Mouse (Mus musculus) intestine, postnatal 0 days (tissue): ENCODE measurements around the gene Ctnnbl1. TPM values are rescaled to one million over a fixed set of nuclear protein-coding genes. Genes with fewer than 3 reads are reported as not detected.

ENCODE experiments used
- ATAC-seq: fragments of 200-750 bp; cut with Nextera tagmentation; 2 replicates; pipeline ENCODE4 v1.8.0; 2017; ENCODE audit warnings: mild to moderate bottlenecking, moderate TSS enrichment, moderate library complexity
- H3K27ac ChIP-seq: fragments of 300-500 bp; sonication (generic); 2 replicates; pipeline ENCODE4 v1.5.1; 2014; ENCODE audit warnings: mild to moderate bottlenecking, low read depth, low read length, moderate library complexity
- H3K27me3 ChIP-seq: fragments of 300-500 bp; sonication (generic); replicated peaks from 2 replicates; pipeline ENCODE4 v1.6.1; 2014; ENCODE audit warnings: low read length, mixed read lengths; ENCODE audit not compliant: control insufficient read depth, insufficient read depth
- H3K36me3 ChIP-seq: fragments of 300-500 bp; sonication (generic); 2 replicates; pipeline ENCODE4 v1.6.1; 2014; ENCODE audit warnings: mild to moderate bottlenecking, moderate library complexity; ENCODE audit not compliant: control insufficient read depth, insufficient read depth
- H3K4me1 ChIP-seq: fragments of 300-500 bp; sonication (generic); replicated peaks from 2 replicates; pipeline ENCODE4 v1.6.1; 2014; ENCODE audit warnings: antibody characterized with exemption, low read length, mixed read lengths; ENCODE audit not compliant: control insufficient read depth, insufficient read depth
- H3K4me2 ChIP-seq: fragments of 300-500 bp; sonication (generic); replicated peaks from 2 replicates; pipeline ENCODE4 v1.6.1; 2014; ENCODE audit warnings: low read depth, mild to moderate bottlenecking, moderate library complexity
- H3K4me3 ChIP-seq: fragments of 300-500 bp; sonication (generic); 2 replicates; pipeline ENCODE4 v1.5.1; 2014; ENCODE audit warnings: low read depth, low read length
- H3K9ac ChIP-seq: fragments of 300-500 bp; sonication (generic); 2 replicates; pipeline ENCODE4 v1.6.1; 2014; ENCODE audit warnings: mild to moderate bottlenecking, low read depth, low read length
- H3K9me3 ChIP-seq: fragments of 300-500 bp; sonication (generic); 2 replicates; pipeline ENCODE4 v1.6.1; 2016; ENCODE audit warnings: mixed run types; ENCODE audit not compliant: control insufficient read depth
- CTCF ChIP-seq: sonication (generic); IDR thresholded peaks from 2 replicates; pipeline ENCODE4 v1.5.1; 2016; ENCODE audit warnings: low read depth, mild to moderate bottlenecking, control low read depth, antibody characterized with exemption, moderate library complexity
- WGBS: fragments of 180-500 bp; shearing (Covaris S2); extraction: QIAGEN DNeasy Blood & Tissue Kit; methylation state at CpG from one replicate; pipeline ENCODE4 v1.1.7; 2014; 5-methylcytosine and 5-hydroxymethylcytosine counted together
- polyA plus RNA-seq: library from polyadenylated mRNA; unstranded; fragments of >200 nt; fragmentation: Nextera tagmentation; extraction: Ambion mirVana; gene quantifications from 2 replicates; pipeline ENCODE4 v1.2.1, GENCODE M21; 2015

The Ctnnbl1 gene
- polyA plus RNA-seq, 1 experiment from 2014 or later, result 19.5 TPM

- TF ChIP-seq CTCF, result no peak
- H3K9me3 ChIP-seq, result no peaks in the 10 kb centered on the region
- no peaks in the 10 kb centered on the region for H3K4me1 ChIP-seq
- no peak overlapping the region for H3K4me3 ChIP-seq
- WGBS, result 71% methylated on average over 10 of the region's 10 CpGs
- ATAC-seq, result no peak
- no peak overlapping the region for H3K27ac ChIP-seq
- H3K4me2 ChIP-seq, result no peak overlapping the region
- no peaks in the 10 kb centered on the region for H3K36me3 ChIP-seq
- H3K27me3 ChIP-seq, result no peaks in the 10 kb centered on the region
- no peak overlapping the region for H3K9ac ChIP-seq
These were observed 124.2 kb downstream of the Ctnnbl1 start for GRCm38 (mm10) chr2:157861273-157861944.

GRCm38 (mm10) chr2:157862306-157862705 is 125.1 kb downstream of the Ctnnbl1 start:
- Histone ChIP-seq H3K36me3 (no peaks in the 10 kb centered on the region), H3K27ac (no peak overlapping the region), H3K4me1 (no peaks in the 10 kb centered on the region), H3K9ac (no peak overlapping the region), H3K4me3 (no peak overlapping the region), H3K9me3 (no peaks in the 10 kb centered on the region), H3K4me2 (no peak overlapping the region), H3K27me3 (no peaks in the 10 kb centered on the region)
- ATAC-seq, result no peak
- no peak for TF ChIP-seq CTCF
- WGBS, result 86% methylated on average over 10 of the region's 10 CpGs

- no peak for TF ChIP-seq CTCF
These were observed 129.9 kb downstream of the Ctnnbl1 start for GRCm38 (mm10) chr2:157867126-157867525.

GRCm38 (mm10) chr2:157870247-157870646 is 133.0 kb downstream of the Ctnnbl1 start:
- Histone ChIP-seq H3K4me1 (no peaks in the 10 kb centered on the region), H3K36me3 (peaks cover 7% of the 10 kb centered on the region; the same call in 1 of the 2 replicates), H3K9ac (no peak overlapping the region), H3K4me3 (no peak overlapping the region), H3K4me2 (no peak overlapping the region), H3K27me3 (no peaks in the 10 kb centered on the region), H3K9me3 (no peaks in the 10 kb centered on the region), H3K27ac (no peak overlapping the region)
- TF ChIP-seq CTCF, result no peak
- 90% methylated on average over 6 of the region's 6 CpGs for WGBS
- ATAC-seq, result no peak

More at GRCm38 (mm10) chr2:157867126-157867525, 129.9 kb downstream of the Ctnnbl1 start:
- Histone ChIP-seq H3K4me3 (no peak overlapping the region), H3K4me1 (no peaks in the 10 kb centered on the region), H3K9ac (no peak overlapping the region), H3K9me3 (no peaks in the 10 kb centered on the region), H3K27me3 (no peaks in the 10 kb centered on the region), H3K36me3 (peaks cover 7% of the 10 kb centered on the region; the same call in 1 of the 2 replicates), H3K27ac (no peak overlapping the region), H3K4me2 (no peak overlapping the region)
- 0 out of 2 replicates have a peak, but pooled peaks have one; percentile 19 for ATAC-seq
- 46% methylated on average over 3 of the region's 3 CpGs for WGBS

GRCm38 (mm10) chr2:157873223-157873622 is 136.0 kb downstream of the Ctnnbl1 start:
- H3K4me1 ChIP-seq, result no peaks in the 10 kb centered on the region
- H3K27me3 ChIP-seq, result no peaks in the 10 kb centered on the region
- no peak for TF ChIP-seq CTCF
- ATAC-seq, result no peak
- no peak overlapping the region for H3K4me3 ChIP-seq
- no peak overlapping the region for H3K27ac ChIP-seq
- WGBS, result 56% methylated on average over 6 of the region's 6 CpGs
- no peak overlapping the region for H3K9ac ChIP-seq
- peaks cover 12% of the 10 kb centered on the region; the same call in 1 of the 2 replicates for H3K36me3 ChIP-seq
- no peaks in the 10 kb centered on the region for H3K9me3 ChIP-seq
- H3K4me2 ChIP-seq, result no peak overlapping the region

GRCm38 (mm10) chr2:157873691-157874090 is 136.5 kb downstream of the Ctnnbl1 start:
- H3K4me1 ChIP-seq, result no peaks in the 10 kb centered on the region
- no peak overlapping the region for H3K4me3 ChIP-seq
- no peak overlapping the region for H3K4me2 ChIP-seq
- no peak for TF ChIP-seq CTCF
- no peak overlapping the region for H3K9ac ChIP-seq
- WGBS, result 88% methylated on average over 1 of the region's 1 CpGs
- no peaks in the 10 kb centered on the region for H3K9me3 ChIP-seq
- ATAC-seq, result no peak
- H3K27me3 ChIP-seq, result no peaks in the 10 kb centered on the region
- peaks cover 12% of the 10 kb centered on the region; the same call in 1 of the 2 replicates for H3K36me3 ChIP-seq
- no peak overlapping the region for H3K27ac ChIP-seq
